Mouse (Mus musculus): ENCODE results near the gene Zfp638. TPM values are rescaled to one million over a fixed set of nuclear protein-coding genes. Genes with fewer than 3 reads are reported as not detected.

Gene Zfp638
- polyA plus RNA-seq, 1 experiment from 2014 or later = 81.7 TPM

- no peaks in the 10 kb centered on the region for H3K27me3 ChIP-seq
- ATAC-seq (ENCODE audit: insufficient number of reproducible peaks, insufficient read depth, low FRiP score, low TSS enrichment, low read depth) = no peak
- H3K9ac ChIP-seq (replicated peaks) = no peak overlapping the region
- no peak overlapping the region for H3K4me2 ChIP-seq
- peaks cover 1% of the 10 kb centered on the region; the same call in 1 of the 2 replicates for H3K4me1 ChIP-seq (replicated peaks)
- no peak overlapping the region for H3K27ac ChIP-seq
- H3K4me3 ChIP-seq (replicated peaks) = no peak overlapping the region
- peaks cover 17% of the 10 kb centered on the region for H3K36me3 ChIP-seq
- WGBS = 69% methylated on average over 2 of the region's 2 CpGs
- no peaks in the 10 kb centered on the region for H3K9me3 ChIP-seq
These were observed 61.3 kb downstream of the Zfp638 start for GRCm38 (mm10) chr6:83928225-83928624.

- ATAC-seq (ENCODE audit: insufficient number of reproducible peaks, insufficient read depth, low FRiP score, low TSS enrichment, low read depth) = no peak
- H3K4me1 ChIP-seq (replicated peaks) = no peaks in the 10 kb centered on the region
- no peaks in the 10 kb centered on the region for H3K27me3 ChIP-seq
- H3K27ac ChIP-seq = no peak overlapping the region
- WGBS = 98% methylated on average over 2 of the region's 2 CpGs
- H3K36me3 ChIP-seq = peaks cover 60% of the 10 kb centered on the region
- H3K9ac ChIP-seq (replicated peaks) = no peak overlapping the region
- no peak overlapping the region for H3K4me2 ChIP-seq
- no peaks in the 10 kb centered on the region for H3K9me3 ChIP-seq
- H3K4me3 ChIP-seq (replicated peaks) = no peak overlapping the region
These were observed 72.6 kb downstream of the Zfp638 start for GRCm38 (mm10) chr6:83939492-83939891.

GRCm38 (mm10) chr6:83942806-83943205, 75.9 kb downstream of the Zfp638 start:
- H3K27me3 ChIP-seq = no peaks in the 10 kb centered on the region
- no peaks in the 10 kb centered on the region for H3K9me3 ChIP-seq
- 94% methylated on average over 13 of the region's 13 CpGs for WGBS
- no peak overlapping the region for H3K4me3 ChIP-seq (replicated peaks)
- H3K27ac ChIP-seq = no peak overlapping the region
- ATAC-seq (ENCODE audit: insufficient number of reproducible peaks, insufficient read depth, low FRiP score, low TSS enrichment, low read depth) = no peak
- H3K9ac ChIP-seq (replicated peaks) = no peak overlapping the region
- peaks cover 71% of the 10 kb centered on the region for H3K36me3 ChIP-seq
- no peak overlapping the region for H3K4me2 ChIP-seq
- no peaks in the 10 kb centered on the region for H3K4me1 ChIP-seq (replicated peaks)

- H3K9ac ChIP-seq (replicated peaks) = no peak overlapping the region
- no peak for ATAC-seq (ENCODE audit: insufficient number of reproducible peaks, insufficient read depth, low FRiP score, low TSS enrichment, low read depth)
- peaks cover 53% of the 10 kb centered on the region for H3K36me3 ChIP-seq
- H3K4me2 ChIP-seq = no peak overlapping the region
- no peaks in the 10 kb centered on the region for H3K4me1 ChIP-seq (replicated peaks)
- no peak overlapping the region for H3K4me3 ChIP-seq (replicated peaks)
- no peaks in the 10 kb centered on the region for H3K9me3 ChIP-seq
- H3K27ac ChIP-seq = no peak overlapping the region
- H3K27me3 ChIP-seq = no peaks in the 10 kb centered on the region
These were observed 86.7 kb downstream of the Zfp638 start for GRCm38 (mm10) chr6:83953603-83954002.

GRCm38 (mm10) chr6:83987642-83988041, 120.7 kb downstream of the Zfp638 start:
- no peaks in the 10 kb centered on the region for H3K27me3 ChIP-seq
- WGBS = 96% methylated on average over 5 of the region's 5 CpGs
- peaks cover 70% of the 10 kb centered on the region for H3K36me3 ChIP-seq
- no peak overlapping the region for H3K27ac ChIP-seq
- H3K9ac ChIP-seq (replicated peaks) = no peak overlapping the region
- no peaks in the 10 kb centered on the region for H3K4me1 ChIP-seq (replicated peaks)
- H3K4me3 ChIP-seq (replicated peaks) = no peak overlapping the region
- no peak overlapping the region for H3K4me2 ChIP-seq
- no peaks in the 10 kb centered on the region for H3K9me3 ChIP-seq
- ATAC-seq (ENCODE audit: insufficient number of reproducible peaks, insufficient read depth, low FRiP score, low TSS enrichment, low read depth) = no peak

GRCm38 (mm10) chr6:84002716-84003115, 135.8 kb downstream of the Zfp638 start:
- Histone ChIP-seq H3K9ac (replicated peaks) (no peak overlapping the region), H3K9me3 (no peaks in the 10 kb centered on the region), H3K4me2 (no peak overlapping the region), H3K36me3 (peaks cover 19% of the 10 kb centered on the region), H3K27ac (no peak overlapping the region), H3K4me3 (replicated peaks) (no peak overlapping the region), H3K27me3 (no peaks in the 10 kb centered on the region), H3K4me1 (replicated peaks) (no peaks in the 10 kb centered on the region)
- WGBS = 84% methylated on average over 1 of the region's 1 CpGs
- ATAC-seq (ENCODE audit: insufficient number of reproducible peaks, insufficient read depth, low FRiP score, low TSS enrichment, low read depth) = no peak

- Histone ChIP-seq H3K4me3 (replicated peaks) (no peak overlapping the region), H3K9ac (replicated peaks) (no peak overlapping the region), H3K27ac (no peak overlapping the region), H3K9me3 (no peaks in the 10 kb centered on the region), H3K27me3 (peaks cover 12% of the 10 kb centered on the region), H3K36me3 (0 out of 2 replicates have a peak, but pooled peaks cover 5% of the 10 kb centered on the region), H3K4me1 (replicated peaks) (peaks cover 11% of the 10 kb centered on the region), H3K4me2 (no peak overlapping the region)
- 86% methylated on average over 4 of the region's 4 CpGs for WGBS
- ATAC-seq (ENCODE audit: insufficient number of reproducible peaks, insufficient read depth, low FRiP score, low TSS enrichment, low read depth) = no peak
These were observed 137.4 kb downstream of the Zfp638 start for GRCm38 (mm10) chr6:84004295-84004694.

- WGBS = under 1% methylated on average over 41 of the region's 41 CpGs
- H3K9me3 ChIP-seq = no peaks in the 10 kb centered on the region
- H3K27ac ChIP-seq = no peak within 1 kb of the TSS
- peaks cover 22% of the 10 kb centered on the region for H3K27me3 ChIP-seq
- peak within 1 kb of the TSS; percentile 42 for H3K4me3 ChIP-seq (replicated peaks)
- H3K36me3 ChIP-seq = no peaks in the 10 kb centered on the region
- peak within 1 kb of the TSS; percentile 38 for H3K9ac ChIP-seq (replicated peaks)
- ATAC-seq (ENCODE audit: insufficient number of reproducible peaks, insufficient read depth, low FRiP score, low TSS enrichment, low read depth) = no peak
- H3K4me1 ChIP-seq (replicated peaks) = peaks cover 30% of the 10 kb centered on the region
- peak within 1 kb of the TSS; percentile 79 for H3K4me2 ChIP-seq
These were observed 141.7 kb downstream of the Zfp638 start, which contains the start of gene Dysf for GRCm38 (mm10) chr6:84008363-84009171. Gene Dysf (plus strand): TSS chr6:84008590.

GRCm38 (mm10) chr6:84009172-84009872, 142.4 kb downstream of the Zfp638 start:
- peak overlapping the region; percentile 79 for H3K4me2 ChIP-seq
- ATAC-seq (ENCODE audit: insufficient number of reproducible peaks, insufficient read depth, low FRiP score, low TSS enrichment, low read depth) = no peak
- H3K36me3 ChIP-seq = no peaks in the 10 kb centered on the region
- H3K4me1 ChIP-seq (replicated peaks) = peaks cover 30% of the 10 kb centered on the region
- H3K9ac ChIP-seq (replicated peaks) = peak overlapping the region; percentile 38; the same call in 1 of the 2 replicates
- H3K27ac ChIP-seq = no peak overlapping the region
- H3K4me3 ChIP-seq (replicated peaks) = peak overlapping the region; percentile 42
- H3K9me3 ChIP-seq = no peaks in the 10 kb centered on the region
- 16% methylated on average over 8 of the region's 8 CpGs for WGBS
- peaks cover 22% of the 10 kb centered on the region for H3K27me3 ChIP-seq

GRCm38 (mm10) chr6:84009915-84010302, 143.0 kb downstream of the Zfp638 start:
- H3K27ac ChIP-seq = no peak overlapping the region
- H3K4me1 ChIP-seq (replicated peaks) = peaks cover 30% of the 10 kb centered on the region
- no peaks in the 10 kb centered on the region for H3K36me3 ChIP-seq
- peaks cover 22% of the 10 kb centered on the region for H3K27me3 ChIP-seq
- no peak overlapping the region for H3K4me3 ChIP-seq (replicated peaks)
- peak overlapping the region; percentile 79 for H3K4me2 ChIP-seq
- H3K9me3 ChIP-seq = no peaks in the 10 kb centered on the region
- no peak overlapping the region for H3K9ac ChIP-seq (replicated peaks)
- 19% methylated on average over 4 of the region's 4 CpGs for WGBS
- ATAC-seq (ENCODE audit: insufficient number of reproducible peaks, insufficient read depth, low FRiP score, low TSS enrichment, low read depth) = 0 out of 2 replicates have a peak, but pooled peaks have one; percentile 32
